Mouse (Mus musculus): ENCODE measurements around the gene Exosc5. TPM values are rescaled to one million over a fixed set of nuclear protein-coding genes. Genes with fewer than 3 reads are reported as not detected.
A peak's percentile ranks its signal among the peaks of the same experiment; 100 is the strongest.

The Exosc5 gene
- total RNA-seq, 2 experiments from 2014 or later, result 5.4 to 10.1 TPM

GRCm38 (mm10) chr7:25702350-25702749 lies 43.4 kb downstream of the Exosc5 start:
- no peak for ATAC-seq (replicated peaks; ENCODE audit: low FRiP score, poor library complexity, severe bottlenecking)

DNA sequence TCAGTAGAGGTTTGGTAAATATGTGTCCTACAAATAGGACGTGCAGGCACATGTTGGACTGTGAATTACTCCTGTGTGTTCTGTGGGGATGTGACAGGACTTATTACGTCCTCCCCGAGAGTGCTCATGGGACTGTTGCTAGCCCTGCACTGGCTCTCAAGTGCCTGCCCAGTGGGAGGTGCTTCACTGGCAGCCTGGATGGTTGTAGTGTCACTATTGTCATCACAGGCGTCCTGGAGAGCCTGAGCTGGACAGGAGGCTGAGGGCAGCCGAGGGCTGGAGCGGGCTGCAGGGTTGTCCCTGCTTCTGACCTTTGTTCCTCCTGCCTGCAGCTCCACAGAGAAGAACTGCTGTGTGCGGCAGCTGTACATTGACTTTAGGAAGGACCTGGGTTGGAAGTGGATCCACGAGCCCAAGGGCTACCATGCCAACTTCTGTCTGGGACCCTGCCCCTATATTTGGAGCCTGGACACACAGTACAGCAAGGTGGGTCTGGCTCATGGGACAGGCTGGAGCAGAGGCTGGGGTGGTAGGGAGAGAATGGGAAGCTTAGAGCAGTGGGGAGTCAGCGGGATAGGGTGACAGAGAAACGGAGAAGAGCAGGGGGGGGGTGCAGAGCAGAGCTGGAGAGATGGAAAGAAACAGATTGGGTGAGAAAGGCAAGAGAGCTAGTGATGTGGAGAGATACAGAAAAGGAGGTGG lies 45.0 kb downstream of the Exosc5 start:
- no peak for ATAC-seq (replicated peaks; ENCODE audit: low FRiP score, poor library complexity, severe bottlenecking)

- ATAC-seq (replicated peaks; ENCODE audit: low FRiP score, poor library complexity, severe bottlenecking), result no peak
Measured at GRCm38 (mm10) chr7:25704716-25705364, 45.9 kb downstream of the Exosc5 start.

GRCm38 (mm10) chr7:25705801-25706251 lies 46.9 kb downstream of the Exosc5 start:
- no peak for ATAC-seq (replicated peaks; ENCODE audit: low FRiP score, poor library complexity, severe bottlenecking)

- no peak for ATAC-seq (replicated peaks; ENCODE audit: low FRiP score, poor library complexity, severe bottlenecking)
Measured at GRCm38 (mm10) chr7:25706578-25707170, 47.7 kb downstream of the Exosc5 start.

GRCm38 (mm10) chr7:25707581-25708292 lies 48.8 kb downstream of the Exosc5 start:
- ATAC-seq (replicated peaks; ENCODE audit: low FRiP score, poor library complexity, severe bottlenecking), result no peak

DNA sequence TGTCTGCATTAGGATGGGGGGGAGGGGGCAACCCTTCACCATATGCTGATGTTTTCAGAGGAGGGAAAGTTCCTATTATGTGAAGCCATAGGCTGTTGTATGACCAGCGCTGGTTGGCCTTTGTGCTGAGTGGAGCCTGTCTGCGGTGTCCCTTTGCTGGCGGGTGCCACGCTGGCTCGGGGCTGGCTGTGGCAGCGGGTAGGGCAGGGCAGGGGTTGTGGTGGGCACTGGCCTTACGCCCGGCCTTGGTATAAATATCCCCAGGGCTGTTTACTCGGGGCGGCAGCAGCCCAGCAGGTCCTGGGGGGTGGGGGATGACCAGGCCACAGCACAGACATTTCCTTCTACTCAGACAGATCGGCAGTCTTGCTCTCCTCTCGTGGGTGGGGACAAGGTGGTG lies 51.0 kb downstream of the Exosc5 start:
- no peak for ATAC-seq (replicated peaks; ENCODE audit: low FRiP score, poor library complexity, severe bottlenecking)

GRCm38 (mm10) chr7:25710519-25711130 lies 51.7 kb downstream of the Exosc5 start:
- no peak for ATAC-seq (replicated peaks; ENCODE audit: low FRiP score, poor library complexity, severe bottlenecking)

GRCm38 (mm10) chr7:25711165-25711564 lies 52.2 kb downstream of the Exosc5 start:
- ATAC-seq (replicated peaks; ENCODE audit: low FRiP score, poor library complexity, severe bottlenecking), result no peak

GRCm38 (mm10) chr7:25711731-25712197 lies 52.8 kb downstream of the Exosc5 start:
- ATAC-seq (replicated peaks; ENCODE audit: low FRiP score, poor library complexity, severe bottlenecking), result no peak

DNA sequence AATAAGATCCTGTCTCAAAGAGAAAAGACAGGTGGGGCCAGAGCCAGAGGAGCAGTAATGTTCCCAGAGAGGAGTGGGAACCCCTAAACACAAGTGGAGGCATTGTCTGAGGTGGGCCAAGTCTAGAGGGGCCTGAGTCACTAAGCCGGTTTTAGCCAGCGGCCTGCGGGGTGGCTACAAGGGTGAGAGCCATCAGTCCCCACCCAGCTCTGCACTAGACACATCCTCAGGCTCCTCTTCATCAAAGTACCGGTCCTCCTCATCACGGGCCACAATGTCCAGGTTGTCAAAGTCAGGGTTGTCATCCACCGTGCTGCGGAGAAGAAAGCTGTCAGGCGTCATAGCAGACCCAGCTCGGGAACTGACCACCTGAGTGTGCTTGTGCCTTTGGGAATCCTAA lies 53.8 kb downstream of the Exosc5 start:
- no peak for ATAC-seq (replicated peaks; ENCODE audit: low FRiP score, poor library complexity, severe bottlenecking)

GRCm38 (mm10) chr7:25714581-25714980 lies 55.6 kb downstream of the Exosc5 start:
- no peak for ATAC-seq (replicated peaks; ENCODE audit: low FRiP score, poor library complexity, severe bottlenecking)

- no peak for ATAC-seq (replicated peaks; ENCODE audit: low FRiP score, poor library complexity, severe bottlenecking)
Measured at GRCm38 (mm10) chr7:25715731-25716271, 56.8 kb downstream of the Exosc5 start.

DNA sequence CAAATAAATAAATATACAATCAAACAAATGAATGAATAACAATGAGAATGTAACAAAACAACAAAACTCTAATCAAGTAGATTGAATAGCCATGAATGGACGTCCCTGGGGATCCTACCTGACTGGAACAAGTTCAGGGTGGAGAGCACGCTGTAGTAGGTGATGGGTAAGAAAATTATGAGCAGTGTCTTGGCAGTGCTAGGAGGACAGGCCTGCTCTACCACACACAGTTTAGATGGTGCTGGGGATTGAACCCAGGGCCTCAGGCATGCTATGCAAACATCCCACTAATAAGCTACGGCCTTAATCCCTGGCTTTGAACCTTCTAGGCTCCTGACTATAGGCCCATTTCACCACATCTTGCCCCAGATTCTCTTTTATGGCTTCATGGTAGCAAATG lies 58.5 kb downstream of the Exosc5 start:
- ATAC-seq (replicated peaks; ENCODE audit: low FRiP score, poor library complexity, severe bottlenecking), result no peak

GRCm38 (mm10) chr7:25718788-25719417 lies 59.9 kb downstream of the Exosc5 start, which contains the start of gene Ccdc97:
Gene Ccdc97 (minus strand): TSS chr7:25719088.
- peak; percentile 96 for ATAC-seq (replicated peaks; ENCODE audit: low FRiP score, poor library complexity, severe bottlenecking)

GRCm38 (mm10) chr7:25719761-25720610 lies 61.0 kb downstream of the Exosc5 start:
- peak; percentile 56; the same call in 1 of the 2 replicates for ATAC-seq (replicated peaks; ENCODE audit: low FRiP score, poor library complexity, severe bottlenecking)

- ATAC-seq (replicated peaks; ENCODE audit: low FRiP score, poor library complexity, severe bottlenecking), result no peak
Measured at GRCm38 (mm10) chr7:25720760-25721159, 61.8 kb downstream of the Exosc5 start.

Data from erythroblast, adult 5-6 weeks (primary cell).